Mouse (Mus musculus): Measurements from ENCODE around the gene Tspan13. TPM values are rescaled to one million over a fixed set of nuclear protein-coding genes. Genes with fewer than 3 reads are reported as not detected.
A peak's percentile ranks its signal among the peaks of the same experiment; 100 is the strongest.

Gene Tspan13
- polyA plus RNA-seq, 1 experiment = 60.8 TPM

DNA sequence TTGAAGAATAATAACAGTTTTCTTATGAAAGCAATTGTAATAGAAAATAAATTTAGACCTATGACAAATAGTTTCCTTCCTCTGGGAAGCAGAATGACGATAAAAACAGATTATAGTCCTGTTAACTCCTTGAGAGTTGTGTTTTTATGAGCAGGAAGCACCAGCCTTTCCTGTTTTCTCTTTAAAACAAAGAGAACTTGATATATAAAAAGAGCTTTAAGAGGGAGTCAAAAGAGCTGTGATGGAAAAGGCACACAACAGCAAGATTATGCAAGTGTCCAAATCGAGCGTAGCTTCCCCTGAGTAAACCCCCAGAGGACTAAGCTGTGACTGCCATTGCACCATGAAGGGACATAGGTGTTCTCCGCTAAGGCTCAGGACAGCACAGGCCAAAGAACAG lies 9.9 kb downstream of the Tspan13 start:
- no peak for DNase-seq (ENCODE audit: low read depth)

DNA sequence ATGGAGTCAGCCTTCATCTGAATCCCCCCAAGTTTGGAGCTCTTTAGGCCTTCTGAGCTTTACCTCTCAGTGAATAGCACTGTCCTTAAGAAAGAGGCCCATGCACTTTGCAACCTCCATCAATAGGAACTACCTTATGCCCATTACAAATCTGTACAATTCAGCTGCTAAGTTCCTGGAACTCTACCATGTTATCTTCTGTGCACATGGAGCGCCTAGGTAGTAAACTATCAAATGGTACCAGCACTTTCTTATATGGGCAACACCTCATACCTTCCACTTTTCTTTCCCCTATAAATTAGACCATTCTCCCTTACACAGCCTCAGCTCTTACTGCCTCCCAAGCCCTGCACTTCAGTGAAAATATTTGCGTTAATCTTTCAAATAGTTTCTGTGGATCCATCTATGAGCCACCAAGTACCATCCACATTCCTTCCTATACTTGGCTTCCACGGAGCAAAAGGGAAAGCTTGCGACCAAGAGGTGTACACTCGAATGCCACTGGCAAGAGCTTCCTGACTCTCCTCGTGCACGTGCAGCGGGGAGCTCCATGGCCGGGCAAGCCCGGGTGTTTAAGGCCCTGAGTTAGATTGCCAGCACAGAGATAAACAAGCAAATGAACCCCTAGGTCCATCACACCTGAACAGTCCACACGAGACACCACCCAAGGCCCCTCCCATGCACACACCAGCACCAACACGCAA lies 11.5 kb downstream of the Tspan13 start:
- no peak for DNase-seq (ENCODE audit: low read depth)

DNA sequence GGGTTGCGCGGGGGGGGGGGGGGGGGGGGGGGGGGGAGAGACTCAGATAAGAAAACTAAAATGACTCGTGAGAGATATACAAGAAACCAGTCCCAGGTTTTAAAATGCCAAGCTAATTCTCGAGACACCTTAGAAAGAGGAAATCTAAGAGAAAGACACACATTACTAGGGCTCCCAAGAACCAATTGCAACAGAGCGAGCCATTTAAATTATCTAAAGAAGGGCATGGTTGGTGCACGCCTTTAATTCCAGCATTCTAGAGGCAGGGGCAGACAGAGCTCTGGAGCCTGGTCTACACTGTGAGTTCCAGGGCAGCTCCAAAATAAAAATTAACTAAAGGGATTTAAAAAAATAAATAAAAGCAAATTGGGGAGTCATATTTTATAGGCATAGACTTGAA lies 12.6 kb downstream of the Tspan13 start:
- no peak for DNase-seq (ENCODE audit: low read depth)

DNA sequence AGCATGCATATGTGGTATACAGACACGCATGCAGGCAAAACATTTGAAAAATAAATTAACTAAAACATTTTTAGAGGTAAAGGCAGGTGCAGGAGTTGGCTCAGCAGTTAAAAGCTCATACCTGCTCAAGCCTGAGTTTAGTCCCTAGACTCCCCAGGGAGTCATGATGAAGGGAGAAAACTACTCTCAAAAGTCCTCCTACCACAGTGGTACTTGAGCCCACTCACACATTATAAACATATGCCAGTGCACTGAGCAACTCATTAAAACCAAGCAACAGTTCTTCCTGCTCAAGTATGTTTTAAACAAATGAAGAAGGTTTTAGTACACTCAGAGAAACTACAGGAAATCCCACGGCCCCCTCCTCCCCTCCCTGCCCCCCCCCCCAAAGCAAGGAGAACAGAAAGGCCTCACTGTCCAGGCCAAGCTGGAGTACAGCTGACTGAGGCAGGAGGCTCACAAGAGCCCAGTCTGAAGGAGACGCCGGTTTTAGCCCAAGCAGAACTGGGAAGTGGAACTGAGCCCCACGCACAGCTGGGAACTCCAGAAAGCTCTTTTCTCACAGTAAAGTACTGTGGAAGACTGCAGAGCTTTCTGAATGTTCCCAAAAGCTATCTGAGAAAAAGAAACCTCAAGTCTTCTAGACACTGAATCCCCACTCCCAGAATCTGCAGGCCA lies 13.2 kb downstream of the Tspan13 start:
- DNase-seq (ENCODE audit: low read depth) = no peak

DNA sequence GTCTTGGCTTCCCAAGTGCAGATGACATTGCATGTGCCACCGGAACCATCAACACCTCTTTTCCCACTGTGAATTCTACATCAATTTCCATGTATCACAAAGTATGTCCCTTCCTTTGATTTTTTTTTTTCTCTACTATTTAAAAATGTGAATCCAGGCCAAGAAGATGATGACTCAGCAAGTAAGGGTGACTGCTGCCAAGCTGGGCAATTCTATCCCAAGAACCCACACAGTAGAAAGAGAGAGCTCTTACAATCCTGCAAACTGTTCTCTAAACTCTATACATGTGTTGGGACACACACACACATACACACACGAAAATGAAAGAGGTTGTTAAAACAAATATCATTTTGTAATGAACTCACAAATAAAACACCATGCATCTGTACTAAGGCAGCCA lies 15.1 kb downstream of the Tspan13 start:
- DNase-seq (ENCODE audit: low read depth) = no peak

DNA sequence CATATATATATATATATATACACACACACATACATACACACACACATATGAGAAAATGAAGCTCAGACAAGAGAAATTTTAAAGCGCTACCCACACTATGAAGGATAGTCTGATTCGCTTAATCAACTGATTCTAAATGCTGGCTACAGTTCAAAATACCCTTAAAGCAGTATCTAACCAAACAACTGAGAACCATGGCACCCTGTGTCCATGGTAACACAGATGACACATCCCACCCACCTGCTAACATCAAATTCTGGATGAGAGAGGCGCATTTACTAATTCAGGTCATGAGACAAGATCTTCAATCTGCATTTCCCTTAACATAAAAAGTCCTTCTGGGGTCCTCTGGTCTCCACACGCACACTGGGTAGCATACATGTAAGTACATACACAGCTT lies 16.2 kb downstream of the Tspan13 start:
- no peak for DNase-seq (ENCODE audit: low read depth)

DNA sequence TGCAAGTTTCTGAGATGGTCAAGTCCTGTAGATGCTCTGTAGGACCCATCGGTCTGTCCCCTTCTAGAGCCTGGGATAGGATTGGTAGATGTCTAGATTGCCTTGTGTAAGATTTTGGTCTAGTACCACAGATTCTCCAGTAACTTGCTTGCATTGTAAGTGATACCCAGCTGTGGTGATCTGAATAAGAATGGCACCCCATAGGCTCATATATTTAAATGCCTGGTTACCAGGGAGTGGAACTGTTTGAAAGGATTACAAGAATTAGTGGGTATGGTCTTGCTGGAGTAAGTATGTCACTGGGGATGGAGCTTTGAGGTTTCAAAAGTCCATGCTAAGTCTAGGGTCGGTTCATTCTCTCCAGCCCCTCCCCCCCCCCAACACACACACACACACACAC lies 21.6 kb downstream of the Tspan13 start:
- DNase-seq (ENCODE audit: low read depth) = no peak

DNA sequence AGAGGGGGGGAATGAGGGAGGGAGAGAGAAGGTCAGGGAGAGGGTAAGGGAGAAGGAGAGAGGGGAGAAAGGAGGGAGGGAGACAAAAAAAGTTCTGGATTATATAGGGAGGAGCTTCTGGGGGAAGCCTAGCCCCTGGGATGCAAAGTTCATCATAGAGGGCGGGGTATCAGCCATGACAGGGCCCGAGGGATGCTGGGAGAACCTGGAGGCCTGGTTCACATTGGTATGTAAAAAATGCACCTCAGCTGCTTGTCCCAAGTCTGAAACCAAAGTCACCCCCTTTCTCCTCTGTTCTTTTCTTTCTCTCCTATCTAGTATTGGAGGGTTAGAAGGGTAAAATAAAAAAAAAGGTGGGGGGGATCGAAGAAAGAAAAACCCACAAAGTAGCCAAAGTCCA lies 22.2 kb downstream of the Tspan13 start:
- no peak for DNase-seq (ENCODE audit: low read depth)

DNA sequence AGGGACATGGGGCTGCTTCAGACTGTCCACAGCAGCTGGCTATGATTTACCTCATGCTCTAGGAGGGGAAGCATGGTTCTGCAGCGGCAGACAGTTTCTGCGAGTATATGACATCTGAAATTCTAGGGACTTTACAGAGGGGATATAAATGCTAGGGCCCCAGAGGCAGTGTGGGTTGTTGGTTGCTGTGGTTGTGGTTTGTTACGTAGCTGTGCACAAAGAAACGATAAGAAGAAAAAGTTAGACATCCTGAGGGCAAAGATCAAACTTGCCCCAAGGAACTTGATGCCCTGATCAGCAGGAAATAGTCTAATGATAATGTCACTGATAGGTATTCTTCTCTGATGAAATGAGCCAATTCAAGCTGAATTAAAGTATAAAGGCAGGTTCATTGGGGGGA lies 22.7 kb downstream of the Tspan13 start:
- no peak for DNase-seq (ENCODE audit: low read depth)

DNA sequence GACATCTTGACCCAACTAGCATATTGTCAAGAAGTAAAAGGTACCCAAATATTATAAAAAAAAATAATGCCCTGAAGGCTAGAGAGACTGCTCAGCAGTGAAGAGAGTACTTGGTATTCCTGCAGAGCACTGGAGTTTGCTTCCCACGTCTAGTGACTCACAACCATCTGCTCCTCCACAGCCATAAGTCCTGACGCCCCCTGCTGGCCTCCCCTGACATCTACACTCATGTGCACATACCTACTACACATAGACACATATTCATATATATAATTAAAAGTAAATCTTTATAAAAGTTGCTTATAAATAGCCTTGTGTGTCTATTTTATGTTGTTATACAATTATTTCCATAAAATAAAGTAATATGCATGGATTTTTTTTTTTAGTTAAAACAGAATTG lies 24.5 kb downstream of the Tspan13 start:
- no peak for DNase-seq (ENCODE audit: low read depth)

DNA sequence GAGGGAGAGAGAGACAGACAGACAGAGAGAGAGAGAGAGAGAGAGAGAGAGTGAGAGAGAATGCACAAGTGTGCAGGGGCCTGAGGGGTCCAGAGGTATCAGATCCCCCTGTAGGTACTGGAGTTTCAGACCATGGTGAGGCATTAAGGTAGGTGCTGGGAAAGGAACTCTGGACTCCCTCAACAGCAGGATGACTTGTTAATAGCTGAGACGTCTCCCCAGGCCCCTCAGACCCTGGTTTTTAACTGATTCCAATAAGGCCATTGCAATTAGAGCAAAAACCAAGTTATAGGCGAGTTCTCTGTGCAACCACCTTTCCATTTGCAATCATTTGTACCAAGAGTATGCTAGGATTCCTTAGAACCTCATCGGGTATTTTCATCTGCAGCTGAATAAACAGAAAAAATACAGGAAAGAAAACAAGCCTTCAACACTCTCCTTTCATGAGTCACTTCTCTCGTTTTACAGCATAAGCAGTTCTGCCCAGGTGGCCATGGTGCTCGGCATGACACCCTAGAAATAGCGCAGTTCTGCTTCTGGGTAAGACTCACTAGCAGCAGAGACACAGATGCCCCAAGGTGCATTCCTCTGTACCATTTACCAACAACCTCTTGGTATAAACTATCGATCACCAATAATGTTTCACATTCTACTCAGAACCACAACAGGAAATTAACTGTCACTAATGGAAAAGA lies 28.9 kb downstream of the Tspan13 start:
- DNase-seq (ENCODE audit: low read depth) = no peak

DNA sequence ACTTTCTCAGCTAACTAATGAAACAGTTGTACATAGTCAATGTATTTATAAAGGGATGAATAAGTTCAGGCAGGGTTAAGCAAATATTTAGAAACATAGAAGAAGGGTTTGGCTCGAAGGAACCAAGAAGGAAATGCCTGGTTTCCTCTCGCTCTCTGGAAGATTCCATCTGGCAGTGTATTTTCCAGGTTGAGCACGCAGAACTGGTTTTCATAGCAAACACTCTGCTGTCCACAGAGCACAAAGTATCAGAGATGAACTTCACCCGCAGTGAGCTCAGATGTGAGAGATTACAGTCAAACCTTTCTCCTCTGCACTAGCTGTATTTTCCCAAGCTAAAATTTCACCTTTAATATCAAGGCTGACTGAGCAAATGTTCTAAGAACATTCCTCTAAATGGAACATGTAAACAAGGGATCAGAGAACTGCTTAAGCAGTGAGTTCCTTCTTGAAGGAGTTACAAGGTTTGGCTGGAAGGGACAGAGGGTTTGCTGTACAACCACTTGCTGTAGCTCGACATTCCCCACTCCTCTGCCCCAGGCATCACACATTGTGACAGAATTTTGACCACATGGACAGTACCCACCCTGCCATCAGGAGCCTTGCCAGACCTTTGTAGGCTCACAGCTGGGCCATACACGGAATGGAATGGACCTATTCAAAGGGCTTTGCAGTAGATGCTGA lies 33.8 kb downstream of the Tspan13 start:
- no peak for DNase-seq (ENCODE audit: low read depth)

DNA sequence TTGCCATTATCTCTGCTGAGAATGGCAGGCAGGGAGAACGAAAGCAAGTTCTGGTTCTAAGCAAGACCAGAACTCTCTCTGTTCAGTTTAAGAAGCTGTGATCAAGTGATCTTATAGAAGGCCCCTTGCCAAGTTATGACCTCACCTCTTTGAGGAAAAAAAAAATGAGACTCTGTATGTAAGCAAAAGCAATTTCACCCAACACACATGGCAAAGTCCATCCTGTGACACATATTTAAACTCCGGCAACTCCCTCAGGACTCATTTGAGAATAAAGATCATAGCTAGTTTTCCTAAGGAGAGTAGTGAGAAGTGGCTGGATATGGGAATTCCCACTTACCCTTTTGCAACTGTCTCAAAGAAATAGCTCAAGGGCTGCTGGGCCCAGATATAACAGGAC lies 34.7 kb downstream of the Tspan13 start:
- no peak for DNase-seq (ENCODE audit: low read depth)

DNA sequence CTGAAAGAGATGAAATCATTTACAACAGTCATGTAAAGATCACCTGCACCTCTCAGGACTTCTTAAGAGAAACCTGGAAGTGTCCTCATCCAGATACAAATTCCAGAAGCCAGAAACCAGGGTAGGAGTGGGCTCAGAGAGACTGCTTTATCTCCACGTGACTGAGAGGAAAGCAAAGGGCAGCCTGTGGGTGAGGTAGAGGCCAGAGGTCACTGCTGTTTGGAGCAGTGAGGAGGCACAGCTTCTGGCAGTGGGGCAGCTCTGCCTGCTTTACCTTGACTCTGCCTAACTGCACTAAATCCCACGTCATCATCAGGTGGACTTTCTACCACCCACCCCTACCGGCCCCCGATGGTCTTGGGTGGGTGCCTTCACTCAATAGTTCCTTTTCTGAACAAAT lies 37.6 kb downstream of the Tspan13 start:
- no peak for DNase-seq (ENCODE audit: low read depth)

DNA sequence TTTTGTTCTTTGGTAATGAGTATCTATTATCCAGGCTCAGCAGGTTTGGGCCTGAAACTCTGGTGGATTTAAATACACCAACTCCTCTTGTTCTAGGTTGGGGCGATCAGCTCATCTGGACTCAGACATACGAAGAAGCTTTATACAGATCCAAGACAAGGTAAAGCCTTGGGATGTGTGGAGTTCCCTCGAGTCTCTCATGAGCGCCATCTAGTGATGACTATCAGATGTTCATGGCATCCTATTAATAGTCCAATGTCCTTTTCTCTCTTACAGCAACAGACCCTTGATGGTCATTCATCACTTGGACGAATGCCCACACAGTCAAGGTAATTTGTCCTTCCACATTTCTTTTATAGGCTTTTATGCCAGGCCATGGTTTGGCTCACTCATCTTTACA lies 46.5 kb downstream of the Tspan13 start:
- DNase-seq (ENCODE audit: low read depth) = no peak

DNA sequence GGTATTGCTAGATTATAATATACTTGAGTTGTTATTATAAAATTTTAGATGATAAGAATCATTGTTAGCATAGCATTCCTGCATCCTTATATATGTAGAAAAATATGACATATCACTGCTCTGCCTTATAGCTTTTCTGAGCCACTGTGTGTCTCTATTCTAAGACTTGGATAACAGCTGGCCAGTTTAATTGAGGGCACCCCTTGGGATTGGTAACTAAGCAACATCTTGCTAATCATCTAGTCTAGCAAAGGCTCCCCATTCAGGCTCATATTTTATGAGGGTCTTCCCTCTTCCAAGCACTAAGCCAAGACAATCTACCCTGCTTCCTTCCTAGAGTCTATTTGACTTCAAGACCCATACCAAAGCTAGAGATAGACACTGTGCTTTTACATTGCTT lies 48.2 kb downstream of the Tspan13 start:
- no peak for DNase-seq (ENCODE audit: low read depth)

DNA sequence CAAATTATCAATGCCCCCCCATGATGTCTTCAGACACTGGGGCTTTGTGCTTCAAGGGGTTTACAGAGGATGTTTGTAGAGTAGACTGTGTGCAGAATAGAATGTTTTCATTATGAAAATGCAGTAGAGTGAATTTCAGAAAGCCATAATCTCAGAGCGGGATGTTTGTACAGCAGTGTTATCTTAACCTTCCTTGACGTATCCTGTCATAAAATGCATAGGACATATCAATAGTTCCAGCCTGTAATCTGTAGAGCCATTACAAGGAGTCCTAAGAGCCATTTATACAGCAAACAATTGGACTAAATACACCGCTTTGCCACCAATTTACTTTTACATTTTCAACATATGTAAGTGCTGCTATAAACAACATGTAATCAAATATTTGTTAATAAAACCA lies 48.7 kb downstream of the Tspan13 start:
- no peak for DNase-seq (ENCODE audit: low read depth)

DNA sequence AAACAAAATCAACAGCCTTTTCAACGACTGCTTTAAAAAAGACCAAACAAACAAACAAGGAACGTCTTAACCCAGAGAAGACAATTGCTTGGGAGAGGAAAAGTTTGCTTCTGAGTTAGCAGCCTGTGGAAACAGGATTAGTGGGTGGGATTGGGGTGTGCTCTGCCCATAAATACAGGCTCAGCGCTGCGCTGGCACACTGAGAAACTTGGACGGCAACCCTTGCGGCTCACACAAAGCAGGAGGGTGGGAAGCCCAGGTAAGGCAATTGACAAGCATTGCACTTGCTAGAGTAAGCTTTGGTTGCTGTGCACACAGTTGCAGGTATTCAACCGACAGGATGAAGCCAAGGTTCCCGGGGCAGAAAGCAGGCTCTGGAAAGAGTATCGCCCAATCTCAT lies 49.6 kb downstream of the Tspan13 start, which contains the start of gene Agr2:
Agr2 (plus strand) TSS at position 197 of the 400 bp plus-strand sequence.
- DNase-seq (ENCODE audit: low read depth) = no peak

DNA sequence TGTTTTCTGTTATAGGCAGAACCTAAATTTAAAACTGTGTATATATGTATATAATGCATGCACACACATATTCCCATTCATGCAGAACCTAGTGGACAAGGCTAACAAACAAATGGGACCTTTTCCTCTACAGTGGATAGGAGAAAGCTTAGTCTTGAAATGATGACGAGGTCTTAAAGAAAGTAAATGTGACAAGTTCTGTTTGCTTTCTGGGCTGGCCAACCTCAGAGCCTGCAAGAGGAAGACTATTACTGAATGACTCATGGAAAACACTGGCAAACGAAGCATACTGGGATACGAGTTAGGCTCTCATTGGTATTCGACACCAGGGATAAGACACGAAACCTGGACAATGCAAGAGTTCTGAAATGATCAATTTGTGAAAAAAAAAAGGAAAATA lies 57.6 kb downstream of the Tspan13 start:
- no peak for DNase-seq (ENCODE audit: low read depth)

DNA sequence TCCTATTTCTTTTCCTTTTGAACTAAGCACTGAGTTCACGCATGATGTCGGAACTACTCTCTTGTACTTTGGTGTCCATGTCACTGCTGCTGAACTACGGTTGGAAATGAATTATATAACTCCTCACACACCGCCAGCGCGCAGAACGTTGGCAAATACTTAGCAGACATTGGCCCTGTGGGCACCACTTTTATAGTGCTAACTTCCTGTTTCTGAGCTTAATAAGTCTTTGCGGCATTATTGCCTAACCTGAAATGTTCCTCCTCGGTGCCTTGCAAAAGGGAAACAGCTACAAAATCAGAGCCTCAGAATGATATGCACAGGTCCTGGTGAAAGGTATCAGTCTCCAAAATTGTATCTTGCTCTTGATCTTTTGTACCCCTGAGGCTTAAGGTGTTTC lies 58.8 kb downstream of the Tspan13 start:
- peak; percentile 27 for DNase-seq (ENCODE audit: low read depth)

DNA sequence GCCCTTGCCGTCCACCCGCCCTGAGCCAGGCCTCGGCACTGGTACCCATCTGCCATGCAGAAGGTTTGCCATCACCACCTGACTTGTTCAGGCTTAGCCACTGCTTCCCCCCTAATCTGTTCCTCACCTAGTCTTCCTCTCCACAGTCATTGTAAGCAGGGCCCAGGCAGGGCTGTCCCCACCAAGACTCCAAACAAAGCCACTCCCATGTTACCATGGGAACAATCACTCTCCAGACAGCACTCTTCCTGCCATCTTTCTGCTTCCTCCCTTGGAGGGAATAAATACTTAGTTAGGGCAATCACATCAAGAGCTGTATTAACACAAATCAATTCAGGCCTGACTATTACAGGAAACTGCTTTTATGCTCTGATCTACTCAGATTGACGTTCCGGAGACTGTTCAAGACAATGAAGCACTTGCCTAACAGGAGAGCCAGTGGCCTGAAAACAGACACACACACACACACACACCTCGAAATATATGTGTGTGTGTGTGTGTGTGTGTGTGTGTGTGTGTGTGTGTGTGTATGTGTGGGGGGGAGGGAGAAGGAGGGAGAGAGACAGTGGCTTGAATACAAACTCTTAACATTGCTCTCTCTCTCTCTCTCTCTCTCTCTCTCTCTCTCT lies 60.5 kb downstream of the Tspan13 start:
- no peak for DNase-seq (ENCODE audit: low read depth)

DNA sequence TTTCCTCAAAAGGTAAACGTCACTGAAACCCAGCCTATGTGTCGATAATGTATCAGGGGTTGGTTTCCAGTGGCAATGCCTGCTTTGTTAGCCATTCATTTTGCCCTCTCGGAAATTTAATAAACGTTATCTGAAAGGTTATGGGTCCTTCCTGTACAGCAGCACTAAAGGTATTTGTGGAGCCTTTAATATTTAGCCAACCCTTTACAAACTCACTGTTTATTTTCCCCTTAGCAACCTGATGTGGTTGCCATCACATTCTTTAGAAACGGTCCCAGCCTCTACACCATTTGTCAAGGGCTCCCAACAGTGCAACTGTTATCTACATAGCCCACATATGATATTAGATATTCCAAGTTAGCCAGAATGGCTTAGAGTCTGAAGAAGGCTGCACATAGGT lies 62.7 kb downstream of the Tspan13 start:
- no peak for DNase-seq (ENCODE audit: low read depth)
